Mouse (Mus musculus) CH12.LX (cell line): Measurements from ENCODE around the gene Gp5. TPM values are rescaled to one million over a fixed set of nuclear protein-coding genes. Genes with fewer than 3 reads are reported as not detected.

Source experiments
- DNase-seq: peaks from one replicate; pipeline ENCODE4 v3.0.0-alpha.2; 2013; ENCODE audit errors: extremely low read depth
- H3K27ac ChIP-seq: 2 replicates; pipeline ENCODE4 v1.5.1; 2012; ENCODE audit warnings: low read depth, mild to moderate bottlenecking, control low read depth, moderate library complexity; ENCODE audit not compliant: insufficient read depth
- H3K27me3 ChIP-seq: replicated peaks from 2 replicates; pipeline ENCODE3; 2012; ENCODE audit warnings: inconsistent platforms
- H3K36me3 ChIP-seq, 2 experiments: replicated peaks in 1 of 2; 2 replicates each; pipeline versions ENCODE3 to v1.6.1; 2012; ENCODE audit warnings: inconsistent platforms in 1 of 2, low read length in 1 of 2, mild to moderate bottlenecking in 1 of 2, mixed read lengths in 1 of 2, moderate library complexity in 1 of 2; ENCODE audit not compliant: control insufficient read depth in 1 of 2, insufficient read depth in 1 of 2
- H3K4me1 ChIP-seq, 2 experiments: 2 replicates each; pipeline ENCODE4 v1.6.1; 2012; ENCODE audit warnings: inconsistent platforms in 1 of 2, moderate library complexity in 1 of 2; ENCODE audit not compliant: insufficient read depth in 2 of 2, control insufficient read depth in 1 of 2
- H3K4me2 ChIP-seq: 2 replicates; pipeline ENCODE4 v1.6.1; 2012; ENCODE audit warnings: low read depth, mild to moderate bottlenecking, control low read depth; ENCODE audit not compliant: poor library complexity, insufficient read depth, severe bottlenecking
- H3K4me3 ChIP-seq, 3 experiments: fragments of 150-350 bp in 1 of 3; sonication (generic) in 1 of 3; replicated peaks in 1 of 3; 2 replicates each; pipeline versions ENCODE3 to v1.5.1; 2011 to 2012; ENCODE audit warnings: low read depth in 2 of 3, low read length in 2 of 3, mild to moderate bottlenecking in 2 of 3, moderate library complexity in 2 of 3, control low read depth in 1 of 3, improper control_type of control experiment in 1 of 3, inconsistent platforms in 1 of 3, mixed read lengths in 1 of 3; ENCODE audit not compliant: poor library complexity in 1 of 3
- H3K79me2 ChIP-seq: replicated peaks from 2 replicates; pipeline ENCODE4 v1.6.1; 2012; ENCODE audit warnings: mild to moderate bottlenecking, moderate library complexity; ENCODE audit not compliant: control insufficient read depth, poor library complexity, insufficient read depth, severe bottlenecking; ENCODE audit errors: extremely low read depth
- H3K9ac ChIP-seq: 2 replicates; pipeline ENCODE4 v1.6.1; 2012; ENCODE audit warnings: low read depth, mild to moderate bottlenecking, control low read depth, moderate library complexity; ENCODE audit not compliant: insufficient read depth
- H3K9me3 ChIP-seq: replicated peaks from 2 replicates; pipeline ENCODE3; 2012; ENCODE audit warnings: low read length, inconsistent platforms, mixed read lengths
- CHD1 ChIP-seq: IDR thresholded peaks from 2 replicates; pipeline ENCODE4 v1.6.1; 2012; ENCODE audit warnings: low read depth, low read length, improper control_type of control experiment, inconsistent platforms
- CHD2 ChIP-seq: IDR thresholded peaks from 2 replicates; pipeline ENCODE4 v1.6.1; 2011; ENCODE audit warnings: low read length, improper control_type of control experiment
- CTCF ChIP-seq, 2 experiments: IDR thresholded peaks in 1 of 2; conservative IDR thresholded peaks in 1 of 2; 2 replicates each; pipeline ENCODE4 v1.5.1; 2011 to 2012; ENCODE audit warnings: low read depth in 2 of 2, low read length in 2 of 2, improper control_type of control experiment in 1 of 2, inconsistent platforms in 1 of 2, mild to moderate bottlenecking in 1 of 2, moderate library complexity in 1 of 2
- E2F4 ChIP-seq: IDR thresholded peaks from 2 replicates; pipeline ENCODE4 v1.6.1; 2011; ENCODE audit warnings: low read depth, low read length, improper control_type of control experiment; ENCODE audit not compliant: insufficient replicate concordance
- ELF1 ChIP-seq: IDR thresholded peaks from 2 replicates; pipeline ENCODE4 v1.6.1; 2014; ENCODE audit warnings: low read depth, mild to moderate bottlenecking, inconsistent platforms, low read length, improper control_type of control experiment
- ETS1 ChIP-seq: conservative IDR thresholded peaks from 2 replicates; pipeline ENCODE4 v1.6.1; 2012; ENCODE audit warnings: low read depth, mild to moderate bottlenecking, inconsistent platforms, low read length, improper control_type of control experiment, moderate library complexity
- IRF4 ChIP-seq: IDR thresholded peaks from 2 replicates; pipeline ENCODE4 v1.6.1; 2014; ENCODE audit warnings: low read depth, mild to moderate bottlenecking, inconsistent platforms, low read length, improper control_type of control experiment
- JUN ChIP-seq: IDR thresholded peaks from 2 replicates; pipeline ENCODE4 v1.6.1; 2011; ENCODE audit warnings: low read depth, mild to moderate bottlenecking, low read length, improper control_type of control experiment, moderate library complexity; ENCODE audit not compliant: insufficient read depth
- MAZ ChIP-seq: IDR thresholded peaks from 2 replicates; pipeline ENCODE4 v1.6.1; 2012; ENCODE audit warnings: low read depth, mild to moderate bottlenecking, inconsistent platforms, low read length, improper control_type of control experiment, moderate library complexity
- MEF2A ChIP-seq: IDR thresholded peaks from 2 replicates; pipeline ENCODE4 v1.6.1; 2014; ENCODE audit warnings: low read depth, mild to moderate bottlenecking, inconsistent platforms, low read length, improper control_type of control experiment, borderline replicate concordance
- MYC ChIP-seq: IDR thresholded peaks from 2 replicates; pipeline ENCODE4 v1.6.1; 2011; ENCODE audit warnings: low read depth, mild to moderate bottlenecking, improper control_type of control experiment, low read length
- NELFE ChIP-seq: IDR thresholded peaks from 2 replicates; pipeline ENCODE4 v1.6.1; 2011; ENCODE audit warnings: low read depth, low read length, improper control_type of control experiment
- PAX5 ChIP-seq: IDR thresholded peaks from 2 replicates; pipeline ENCODE4 v1.6.1; 2012; ENCODE audit warnings: low read length, inconsistent platforms, mixed read lengths
- POLR2A ChIP-seq: IDR thresholded peaks from 2 replicates; pipeline ENCODE4 v1.6.1; 2011; ENCODE audit warnings: low read depth, mild to moderate bottlenecking, improper control_type of control experiment, low read length
- POLR2AphosphoS2 ChIP-seq: IDR thresholded peaks from 2 replicates; pipeline ENCODE4 v1.6.1; 2011; ENCODE audit warnings: low read depth, low read length, improper control_type of control experiment
- RAD21 ChIP-seq: IDR thresholded peaks from 2 replicates; pipeline ENCODE4 v1.6.1; 2011; ENCODE audit warnings: low read depth, mild to moderate bottlenecking, low read length, improper control_type of control experiment, moderate library complexity
- SIN3A ChIP-seq: IDR thresholded peaks from 2 replicates; pipeline ENCODE4 v1.6.1; 2012; ENCODE audit warnings: low read length, improper control_type of control experiment, inconsistent platforms
- SMC3 ChIP-seq: IDR thresholded peaks from 2 replicates; pipeline ENCODE4 v1.6.1; 2011; ENCODE audit warnings: low read depth, low read length, improper control_type of control experiment
- TCF12 ChIP-seq: IDR thresholded peaks from 2 replicates; pipeline ENCODE4 v1.6.1; 2014; ENCODE audit warnings: low read depth, mild to moderate bottlenecking, inconsistent platforms, low read length, improper control_type of control experiment
- USF1 ChIP-seq: IDR thresholded peaks from 2 replicates; pipeline ENCODE4 v1.6.1; 2014; ENCODE audit warnings: low read depth, mild to moderate bottlenecking, inconsistent platforms, low read length, improper control_type of control experiment
- ZKSCAN1 ChIP-seq: IDR thresholded peaks from 2 replicates; pipeline ENCODE4 v1.6.1; 2012; ENCODE audit warnings: low read depth, inconsistent platforms, low read length, improper control_type of control experiment, borderline replicate concordance
- ZNF384 ChIP-seq: IDR thresholded peaks from 2 replicates; pipeline ENCODE4 v1.6.1; 2012; ENCODE audit warnings: low read depth, low read length, improper control_type of control experiment, inconsistent platforms
- dilution Hi-C: fragments of 300-500 bp; cut with MboI; formaldehyde crosslinking; loops from 2 replicates; pipeline ENCODE4 v1.14.3; 2020; ENCODE audit warnings: low sequenced_read_pairs; ENCODE audit not compliant: extremely low pct_unique_long_range_greater_than_20kb, extremely low pct_ligation_motif_present
- in situ Hi-C: fragments of 300-500 bp; cut with MboI; formaldehyde crosslinking; loops from 3 replicates; pipeline ENCODE4 v1.14.3; 2019; ENCODE audit warnings: low sequenced_read_pairs, low pct_ligation_motif_present, low pct_unique_long_range_greater_than_20kb, mixed read lengths
- polyA plus RNA-seq: library from polyadenylated mRNA; unstranded; fragments of >175 nt; gene quantifications from 2 replicates; pipeline ENCODE4 v1.2.1, GENCODE M21; 2012; ENCODE audit warnings: low read depth; ENCODE audit not compliant: insufficient read length
- total RNA-seq, 2 experiments: library from RNA; depleted of rRNA; stranded (reverse); fragments of 300-350 nt in 1 of 2; fragments of >200 nt in 1 of 2; gene quantifications; 2 replicates each; pipeline ENCODE4 v1.2.3; 2012 to 2014

Gp5 gene
- total and polyA plus RNA-seq, 3 experiments, result 0.25 TPM; not detected in 2

GRCm38 (mm10) chr16:30267359-30267758, 43.2 kb downstream of the Gp5 start, which contains the start of gene Cpn2:
Gene Cpn2 (minus strand): TSS chr16:30267499.
- Histone ChIP-seq H3K36me3 (no peaks in the 10 kb centered on the region), H3K9me3 (no peaks in the 10 kb centered on the region), H3K4me1 (peaks cover 0 to 27% of the 10 kb centered on the region in 2 experiments; a peak in 2 of 4 replicates), H3K27ac (no peak within 1 kb of the TSS), H3K9ac (no peak within 1 kb of the TSS), H3K79me2 (no peaks in the 10 kb centered on the region), H3K4me2 (no peak within 1 kb of the TSS), H3K27me3 (no peaks in the 10 kb centered on the region), H3K4me3 (no peak within 1 kb of the TSS)
- dilution Hi-C loops, result no loop called here
- TF ChIP-seq MEF2A (no peak), POLR2AphosphoS2 (no peak), ZKSCAN1 (no peak), RAD21 (no peak), SMC3 (no peak), E2F4 (no peak), CHD2 (no peak), POLR2A (no peak)
- DNase-seq, result no peak
- in situ Hi-C loops, result loop anchor here (5.0 to 25.0 kb wide), 3 partner anchors 35 to 1095 kb away; no protein-coding TSS in a partner anchor

DNA sequence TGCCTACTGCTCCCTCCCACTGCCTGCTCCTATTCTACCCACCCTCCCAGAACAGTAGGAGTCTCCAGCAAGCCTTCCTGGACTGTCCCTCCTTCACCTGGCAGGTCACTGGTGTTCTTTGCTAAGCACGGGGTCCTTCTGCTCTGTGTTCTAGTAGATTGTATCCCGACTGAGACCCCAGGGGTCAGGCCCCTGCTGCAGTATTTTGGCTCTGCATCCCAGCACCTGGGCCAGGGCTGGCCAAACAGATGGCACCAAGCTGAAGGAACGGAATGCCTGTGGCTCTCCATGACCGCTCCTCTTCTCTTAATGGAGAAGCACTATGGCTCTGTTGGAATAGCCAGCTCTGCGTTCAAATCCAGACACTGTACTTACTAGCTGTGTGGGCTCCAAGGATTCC, 44.0 kb downstream of the Gp5 start:
- no peak overlapping the region for H3K9ac ChIP-seq
- in situ Hi-C loops, result loop anchor here (5.0 to 25.0 kb wide), 3 partner anchors 36 to 1096 kb away; no protein-coding TSS in a partner anchor
- H3K27ac ChIP-seq, result no peak overlapping the region
- no peak overlapping the region for H3K4me3 ChIP-seq
- no peak for DNase-seq
- no peak overlapping the region for H3K4me2 ChIP-seq
- H3K36me3 ChIP-seq, result no peaks in the 10 kb centered on the region
- dilution Hi-C loops, result no loop called here
- TF ChIP-seq TCF12, result no peak
- no peak for TF ChIP-seq ELF1
- no peak for TF ChIP-seq CHD1
- no peak for TF ChIP-seq PAX5
- TF ChIP-seq JUN, result no peak
- no peak for TF ChIP-seq CTCF (conservative IDR thresholded peaks at IDR 0.05 in 1 of 2, IDR thresholded peaks at IDR 0.05 in 1 of 2; ENCODE audit: low read depth in 2 of 2, low read length in 2 of 2)
- TF ChIP-seq ZNF384, result no peak
- no peak for TF ChIP-seq SIN3A
- TF ChIP-seq USF1, result no peak
- no peak for TF ChIP-seq MAZ
- TF ChIP-seq ETS1, result no peak
- TF ChIP-seq MYC, result no peak
- no peak for TF ChIP-seq E2F4
- no peak for TF ChIP-seq IRF4
- TF ChIP-seq NELFE, result no peak
- H3K79me2 ChIP-seq, result no peaks in the 10 kb centered on the region
- H3K4me1 ChIP-seq, result peaks cover 0 to 23% of the 10 kb centered on the region in 2 experiments; a peak in 2 of 4 replicates
- H3K27me3 ChIP-seq, result no peaks in the 10 kb centered on the region
- H3K9me3 ChIP-seq, result no peaks in the 10 kb centered on the region
